Mouse (Mus musculus) CH12.LX (cell line): ENCODE measurements around the gene Dntt. TPM values are rescaled to one million over a fixed set of nuclear protein-coding genes. Genes with fewer than 3 reads are reported as not detected.

Experiments used
- DNase-seq: peaks from one replicate; pipeline ENCODE4 v3.0.0-alpha.2; 2013; ENCODE audit errors: extremely low read depth
- H3K27ac ChIP-seq: 2 replicates; pipeline ENCODE4 v1.5.1; 2012; ENCODE audit warnings: low read depth, mild to moderate bottlenecking, control low read depth, moderate library complexity; ENCODE audit not compliant: insufficient read depth
- H3K27me3 ChIP-seq: replicated peaks from 2 replicates; pipeline ENCODE3; 2012; ENCODE audit warnings: inconsistent platforms
- H3K36me3 ChIP-seq, 2 experiments: replicated peaks in 1 of 2; 2 replicates each; pipeline versions ENCODE3 to v1.6.1; 2012; ENCODE audit warnings: inconsistent platforms in 1 of 2, low read length in 1 of 2, mild to moderate bottlenecking in 1 of 2, mixed read lengths in 1 of 2, moderate library complexity in 1 of 2; ENCODE audit not compliant: control insufficient read depth in 1 of 2, insufficient read depth in 1 of 2
- H3K4me1 ChIP-seq, 2 experiments: 2 replicates each; pipeline ENCODE4 v1.6.1; 2012; ENCODE audit warnings: inconsistent platforms in 1 of 2, moderate library complexity in 1 of 2; ENCODE audit not compliant: insufficient read depth in 2 of 2, control insufficient read depth in 1 of 2
- H3K4me2 ChIP-seq: 2 replicates; pipeline ENCODE4 v1.6.1; 2012; ENCODE audit warnings: low read depth, mild to moderate bottlenecking, control low read depth; ENCODE audit not compliant: poor library complexity, insufficient read depth, severe bottlenecking
- H3K4me3 ChIP-seq, 3 experiments: fragments of 150-350 bp in 1 of 3; sonication (generic) in 1 of 3; replicated peaks in 1 of 3; 2 replicates each; pipeline versions ENCODE3 to v1.5.1; 2011 to 2012; ENCODE audit warnings: low read depth in 2 of 3, low read length in 2 of 3, mild to moderate bottlenecking in 2 of 3, moderate library complexity in 2 of 3, control low read depth in 1 of 3, improper control_type of control experiment in 1 of 3, inconsistent platforms in 1 of 3, mixed read lengths in 1 of 3; ENCODE audit not compliant: poor library complexity in 1 of 3
- H3K79me2 ChIP-seq: replicated peaks from 2 replicates; pipeline ENCODE4 v1.6.1; 2012; ENCODE audit warnings: mild to moderate bottlenecking, moderate library complexity; ENCODE audit not compliant: control insufficient read depth, poor library complexity, insufficient read depth, severe bottlenecking; ENCODE audit errors: extremely low read depth
- H3K9ac ChIP-seq: 2 replicates; pipeline ENCODE4 v1.6.1; 2012; ENCODE audit warnings: low read depth, mild to moderate bottlenecking, control low read depth, moderate library complexity; ENCODE audit not compliant: insufficient read depth
- H3K9me3 ChIP-seq: replicated peaks from 2 replicates; pipeline ENCODE3; 2012; ENCODE audit warnings: low read length, inconsistent platforms, mixed read lengths
- BHLHE40 ChIP-seq: IDR thresholded peaks from 2 replicates; pipeline ENCODE4 v1.6.1; 2011; ENCODE audit warnings: mild to moderate bottlenecking, low read depth, low read length, improper control_type of control experiment
- CHD1 ChIP-seq: IDR thresholded peaks from 2 replicates; pipeline ENCODE4 v1.6.1; 2012; ENCODE audit warnings: low read depth, low read length, improper control_type of control experiment, inconsistent platforms
- CHD2 ChIP-seq: IDR thresholded peaks from 2 replicates; pipeline ENCODE4 v1.6.1; 2011; ENCODE audit warnings: low read length, improper control_type of control experiment
- CTCF ChIP-seq, 2 experiments: IDR thresholded peaks in 1 of 2; conservative IDR thresholded peaks in 1 of 2; 2 replicates each; pipeline ENCODE4 v1.5.1; 2011 to 2012; ENCODE audit warnings: low read depth in 2 of 2, low read length in 2 of 2, improper control_type of control experiment in 1 of 2, inconsistent platforms in 1 of 2, mild to moderate bottlenecking in 1 of 2, moderate library complexity in 1 of 2
- E2F4 ChIP-seq: IDR thresholded peaks from 2 replicates; pipeline ENCODE4 v1.6.1; 2011; ENCODE audit warnings: low read depth, low read length, improper control_type of control experiment; ENCODE audit not compliant: insufficient replicate concordance
- ELF1 ChIP-seq: IDR thresholded peaks from 2 replicates; pipeline ENCODE4 v1.6.1; 2014; ENCODE audit warnings: low read depth, mild to moderate bottlenecking, inconsistent platforms, low read length, improper control_type of control experiment
- EP300 ChIP-seq: IDR thresholded peaks from 2 replicates; pipeline ENCODE4 v1.6.1; 2011; ENCODE audit warnings: low read length, improper control_type of control experiment
- ETS1 ChIP-seq: conservative IDR thresholded peaks from 2 replicates; pipeline ENCODE4 v1.6.1; 2012; ENCODE audit warnings: low read depth, mild to moderate bottlenecking, inconsistent platforms, low read length, improper control_type of control experiment, moderate library complexity
- GABPA ChIP-seq: IDR thresholded peaks from 2 replicates; pipeline ENCODE4 v1.6.1; 2012; ENCODE audit warnings: low read depth, low read length, improper control_type of control experiment, inconsistent platforms; ENCODE audit not compliant: insufficient replicate concordance
- HCFC1 ChIP-seq: IDR thresholded peaks from 2 replicates; pipeline ENCODE4 v1.6.1; 2012; ENCODE audit warnings: low read depth, mild to moderate bottlenecking, inconsistent platforms, low read length, improper control_type of control experiment
- IRF4 ChIP-seq: IDR thresholded peaks from 2 replicates; pipeline ENCODE4 v1.6.1; 2014; ENCODE audit warnings: low read depth, mild to moderate bottlenecking, inconsistent platforms, low read length, improper control_type of control experiment
- JUN ChIP-seq: IDR thresholded peaks from 2 replicates; pipeline ENCODE4 v1.6.1; 2011; ENCODE audit warnings: low read depth, mild to moderate bottlenecking, low read length, improper control_type of control experiment, moderate library complexity; ENCODE audit not compliant: insufficient read depth
- JUND ChIP-seq: conservative IDR thresholded peaks from 2 replicates; pipeline ENCODE4 v1.6.1; 2011; ENCODE audit warnings: low read depth, low read length, improper control_type of control experiment
- KAT2A ChIP-seq: IDR thresholded peaks from 2 replicates; pipeline ENCODE4 v1.6.1; 2012; ENCODE audit warnings: low read length, improper control_type of control experiment, inconsistent platforms; ENCODE audit not compliant: insufficient replicate concordance
- MAFK ChIP-seq: IDR thresholded peaks from 2 replicates; pipeline ENCODE4 v1.6.1; 2011; ENCODE audit warnings: low read length, improper control_type of control experiment; ENCODE audit not compliant: insufficient replicate concordance
- MAX ChIP-seq: IDR thresholded peaks from 2 replicates; pipeline ENCODE4 v1.6.1; 2011; ENCODE audit warnings: low read length, improper control_type of control experiment
- MAZ ChIP-seq: IDR thresholded peaks from 2 replicates; pipeline ENCODE4 v1.6.1; 2012; ENCODE audit warnings: low read depth, mild to moderate bottlenecking, inconsistent platforms, low read length, improper control_type of control experiment, moderate library complexity
- MEF2A ChIP-seq: IDR thresholded peaks from 2 replicates; pipeline ENCODE4 v1.6.1; 2014; ENCODE audit warnings: low read depth, mild to moderate bottlenecking, inconsistent platforms, low read length, improper control_type of control experiment, borderline replicate concordance
- MXI1 ChIP-seq: IDR thresholded peaks from 2 replicates; pipeline ENCODE4 v1.6.1; 2011; ENCODE audit warnings: mild to moderate bottlenecking, low read depth, low read length, improper control_type of control experiment
- MYC ChIP-seq: IDR thresholded peaks from 2 replicates; pipeline ENCODE4 v1.6.1; 2011; ENCODE audit warnings: low read depth, mild to moderate bottlenecking, improper control_type of control experiment, low read length
- NELFE ChIP-seq: IDR thresholded peaks from 2 replicates; pipeline ENCODE4 v1.6.1; 2011; ENCODE audit warnings: low read depth, low read length, improper control_type of control experiment
- NRF1 ChIP-seq: IDR thresholded peaks from 2 replicates; pipeline ENCODE4 v1.6.1; 2014; ENCODE audit warnings: low read depth, mild to moderate bottlenecking, inconsistent platforms, low read length, improper control_type of control experiment, moderate library complexity
- PAX5 ChIP-seq: IDR thresholded peaks from 2 replicates; pipeline ENCODE4 v1.6.1; 2012; ENCODE audit warnings: low read length, inconsistent platforms, mixed read lengths
- POLR2A ChIP-seq: IDR thresholded peaks from 2 replicates; pipeline ENCODE4 v1.6.1; 2011; ENCODE audit warnings: low read depth, mild to moderate bottlenecking, improper control_type of control experiment, low read length
- POLR2AphosphoS2 ChIP-seq: IDR thresholded peaks from 2 replicates; pipeline ENCODE4 v1.6.1; 2011; ENCODE audit warnings: low read depth, low read length, improper control_type of control experiment
- RAD21 ChIP-seq: IDR thresholded peaks from 2 replicates; pipeline ENCODE4 v1.6.1; 2011; ENCODE audit warnings: low read depth, mild to moderate bottlenecking, low read length, improper control_type of control experiment, moderate library complexity
- RCOR1 ChIP-seq: conservative IDR thresholded peaks from 2 replicates; pipeline ENCODE4 v1.6.1; 2012; ENCODE audit warnings: low read depth, mild to moderate bottlenecking, inconsistent platforms, low read length, improper control_type of control experiment
- SIN3A ChIP-seq: IDR thresholded peaks from 2 replicates; pipeline ENCODE4 v1.6.1; 2012; ENCODE audit warnings: low read length, improper control_type of control experiment, inconsistent platforms
- SMC3 ChIP-seq: IDR thresholded peaks from 2 replicates; pipeline ENCODE4 v1.6.1; 2011; ENCODE audit warnings: low read depth, low read length, improper control_type of control experiment
- TBP ChIP-seq: conservative IDR thresholded peaks from 2 replicates; pipeline ENCODE4 v1.6.1; 2011; ENCODE audit warnings: low read depth, low read length, improper control_type of control experiment
- TCF12 ChIP-seq: IDR thresholded peaks from 2 replicates; pipeline ENCODE4 v1.6.1; 2014; ENCODE audit warnings: low read depth, mild to moderate bottlenecking, inconsistent platforms, low read length, improper control_type of control experiment
- UBTF ChIP-seq: IDR thresholded peaks from 2 replicates; pipeline ENCODE4 v1.6.1; 2012; ENCODE audit warnings: low read depth, mild to moderate bottlenecking, inconsistent platforms, low read length, improper control_type of control experiment, moderate library complexity
- USF1 ChIP-seq: IDR thresholded peaks from 2 replicates; pipeline ENCODE4 v1.6.1; 2014; ENCODE audit warnings: low read depth, mild to moderate bottlenecking, inconsistent platforms, low read length, improper control_type of control experiment
- USF2 ChIP-seq: conservative IDR thresholded peaks from 2 replicates; pipeline ENCODE4 v1.6.1; 2011; ENCODE audit warnings: low read depth, low read length, improper control_type of control experiment
- ZC3H11A ChIP-seq: IDR thresholded peaks from 2 replicates; pipeline ENCODE4 v1.6.1; 2012; ENCODE audit warnings: low read depth, mild to moderate bottlenecking, inconsistent platforms, low read length, improper control_type of control experiment
- ZKSCAN1 ChIP-seq: IDR thresholded peaks from 2 replicates; pipeline ENCODE4 v1.6.1; 2012; ENCODE audit warnings: low read depth, inconsistent platforms, low read length, improper control_type of control experiment, borderline replicate concordance
- ZMIZ1 ChIP-seq: IDR thresholded peaks from 2 replicates; pipeline ENCODE4 v1.6.1; 2012; ENCODE audit warnings: low read depth, mild to moderate bottlenecking, inconsistent platforms, low read length, improper control_type of control experiment
- ZNF384 ChIP-seq: IDR thresholded peaks from 2 replicates; pipeline ENCODE4 v1.6.1; 2012; ENCODE audit warnings: low read depth, low read length, improper control_type of control experiment, inconsistent platforms
- dilution Hi-C: fragments of 300-500 bp; cut with MboI; formaldehyde crosslinking; loops from 2 replicates; pipeline ENCODE4 v1.14.3; 2020; ENCODE audit warnings: low sequenced_read_pairs; ENCODE audit not compliant: extremely low pct_unique_long_range_greater_than_20kb, extremely low pct_ligation_motif_present
- in situ Hi-C: fragments of 300-500 bp; cut with MboI; formaldehyde crosslinking; loops from 3 replicates; pipeline ENCODE4 v1.14.3; 2019; ENCODE audit warnings: low sequenced_read_pairs, low pct_ligation_motif_present, low pct_unique_long_range_greater_than_20kb, mixed read lengths
- polyA plus RNA-seq: library from polyadenylated mRNA; unstranded; fragments of >175 nt; gene quantifications from 2 replicates; pipeline ENCODE4 v1.2.1, GENCODE M21; 2012; ENCODE audit warnings: low read depth; ENCODE audit not compliant: insufficient read length
- total RNA-seq, 2 experiments: library from RNA; depleted of rRNA; stranded (reverse); fragments of 300-350 nt in 1 of 2; fragments of >200 nt in 1 of 2; gene quantifications; 2 replicates each; pipeline ENCODE4 v1.2.3; 2012 to 2014

Dntt gene
- total and polyA plus RNA-seq, 3 experiments = 0.13 TPM; not detected in 2

DNA sequence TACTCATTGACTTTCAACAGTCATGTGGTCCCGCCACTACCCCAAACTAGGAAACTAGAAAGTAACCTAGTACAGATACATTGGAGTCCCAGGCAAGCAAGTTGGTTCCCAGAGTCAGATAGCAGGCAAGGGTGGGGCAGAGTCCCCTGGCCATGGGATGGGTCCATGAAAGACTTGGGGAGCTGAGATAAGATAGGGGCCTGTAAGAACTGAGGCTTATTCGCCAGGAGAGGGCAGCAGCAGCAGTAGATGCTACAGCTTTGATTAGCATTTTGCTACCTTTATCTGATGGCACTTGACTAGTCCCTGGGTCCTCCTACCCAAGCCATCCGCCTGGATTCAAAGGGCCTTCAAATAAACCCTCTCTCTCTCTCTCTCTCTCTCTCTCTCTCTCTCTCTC is 29.5 kb upstream of the Dntt start:
- no peak overlapping the region for H3K4me3 ChIP-seq
- no peaks in the 10 kb centered on the region for H3K79me2 ChIP-seq
- TF ChIP-seq CHD1 = no peak
- no peak for TF ChIP-seq SIN3A
- no peak for TF ChIP-seq JUND
- TF ChIP-seq IRF4 = no peak; the same call in 1 of the 2 replicates
- no peak for TF ChIP-seq NRF1
- no peak for TF ChIP-seq GABPA
- no peak for TF ChIP-seq ZC3H11A
- TF ChIP-seq MEF2A = no peak
- TF ChIP-seq POLR2AphosphoS2 = no peak
- 0 out of 2 replicates have a peak, but pooled peaks have one; percentile 17 for TF ChIP-seq MYC
- no peak for TF ChIP-seq E2F4
- TF ChIP-seq MAFK = no peak
- no peak for TF ChIP-seq MAX
- no peak for TF ChIP-seq RCOR1
- no peak for TF ChIP-seq USF2
- no peak for TF ChIP-seq EP300
- no peak for TF ChIP-seq KAT2A
- no peak for TF ChIP-seq MXI1
- peak; percentile 40 for TF ChIP-seq RAD21
- no peak for TF ChIP-seq POLR2A
- TF ChIP-seq ZMIZ1 = no peak
- no peak for TF ChIP-seq ZNF384
- TF ChIP-seq ETS1 = no peak
- no peak for TF ChIP-seq ZKSCAN1
- no peak for TF ChIP-seq JUN
- TF ChIP-seq CHD2 = no peak
- no peak for TF ChIP-seq NELFE
- no peak for TF ChIP-seq UBTF
- peak; percentile 21 to 70; a peak in 3 of 4 replicates for TF ChIP-seq CTCF (conservative IDR thresholded peaks at IDR 0.05 in 1 of 2, IDR thresholded peaks at IDR 0.05 in 1 of 2; ENCODE audit: low read depth in 2 of 2, low read length in 2 of 2)
- peak; percentile 60 for TF ChIP-seq SMC3
- no peak for TF ChIP-seq USF1
- no peak for TF ChIP-seq HCFC1
- TF ChIP-seq TCF12 = no peak
- no peak for TF ChIP-seq TBP
- TF ChIP-seq BHLHE40 = no peak
- TF ChIP-seq MAZ = 0 out of 2 replicates have a peak, but pooled peaks have one; percentile 35
- TF ChIP-seq ELF1 = no peak
- TF ChIP-seq PAX5 = no peak
- H3K27ac ChIP-seq = no peak overlapping the region
- no peak overlapping the region for H3K9ac ChIP-seq
- no peak for DNase-seq
- dilution Hi-C loops = no loop called here
- no peak overlapping the region for H3K4me2 ChIP-seq
- peaks cover 3% of the 10 kb centered on the region for H3K9me3 ChIP-seq
- no peaks in the 10 kb centered on the region for H3K27me3 ChIP-seq
- H3K4me1 ChIP-seq = peaks cover 26 to 58% of the 10 kb centered on the region in 2 experiments
- in situ Hi-C loops = no loop called here
- no peaks in the 10 kb centered on the region for H3K36me3 ChIP-seq
